Mouse (Mus musculus) embryonic facial prominence, embryonic 13.5 days (tissue): ENCODE results near the gene Naa10. TPM values are rescaled to one million over a fixed set of nuclear protein-coding genes. Genes with fewer than 3 reads are reported as not detected.
A peak's percentile ranks its signal among the peaks of the same experiment; 100 is the strongest.

Experiments used
- ATAC-seq: fragments of 200-750 bp; cut with Nextera tagmentation; 2 replicates; pipeline ENCODE4 v1.8.0; 2017; ENCODE audit warnings: low read depth; ENCODE audit not compliant: insufficient number of reproducible peaks, insufficient read depth, low FRiP score, low TSS enrichment
- H3K27ac ChIP-seq: fragments of 300-500 bp; sonication (generic); 2 replicates; pipeline ENCODE4 v1.5.1; 2015; ENCODE audit warnings: moderate library complexity, mild to moderate bottlenecking, inconsistent platforms
- H3K27me3 ChIP-seq: fragments of 300-500 bp; sonication (generic); 2 replicates; pipeline ENCODE4 v1.6.1; 2015; ENCODE audit warnings: mild to moderate bottlenecking, inconsistent platforms
- H3K36me3 ChIP-seq: fragments of 300-500 bp; sonication (generic); 2 replicates; pipeline ENCODE4 v1.6.1; 2015; ENCODE audit warnings: mild to moderate bottlenecking, inconsistent platforms
- H3K4me1 ChIP-seq: fragments of 300-500 bp; sonication (generic); 2 replicates; pipeline ENCODE4 v1.6.1; 2015; ENCODE audit warnings: inconsistent platforms
- H3K4me2 ChIP-seq: fragments of 300-500 bp; sonication (generic); 2 replicates; pipeline ENCODE4 v1.6.1; 2015; ENCODE audit warnings: moderate library complexity, mild to moderate bottlenecking, inconsistent platforms
- H3K4me3 ChIP-seq: fragments of 300-500 bp; sonication (generic); 2 replicates; pipeline ENCODE4 v1.5.1; 2015; ENCODE audit warnings: mild to moderate bottlenecking, inconsistent platforms
- H3K9ac ChIP-seq: fragments of 300-500 bp; sonication (generic); 2 replicates; pipeline ENCODE4 v1.6.1; 2015; ENCODE audit warnings: mild to moderate bottlenecking, inconsistent platforms
- H3K9me3 ChIP-seq: fragments of 300-500 bp; sonication (generic); 2 replicates; pipeline ENCODE4 v1.6.1; 2016; ENCODE audit warnings: inconsistent platforms
- WGBS: fragments of 180-500 bp; shearing (Covaris S2); methylation state at CpG from one replicate; pipeline ENCODE4 v1.1.7; 2015; ENCODE audit warnings: mixed read lengths; 5-methylcytosine and 5-hydroxymethylcytosine counted together
- polyA plus RNA-seq: library from polyadenylated mRNA; unstranded; fragments of >200 nt; fragmentation: Nextera tagmentation; extraction: Ambion mirVana; gene quantifications from 2 replicates; pipeline ENCODE4 v1.2.1, GENCODE M21; 2015

Gene Naa10
- polyA plus RNA-seq, 1 experiment from 2014 or later: 151 TPM

DNA sequence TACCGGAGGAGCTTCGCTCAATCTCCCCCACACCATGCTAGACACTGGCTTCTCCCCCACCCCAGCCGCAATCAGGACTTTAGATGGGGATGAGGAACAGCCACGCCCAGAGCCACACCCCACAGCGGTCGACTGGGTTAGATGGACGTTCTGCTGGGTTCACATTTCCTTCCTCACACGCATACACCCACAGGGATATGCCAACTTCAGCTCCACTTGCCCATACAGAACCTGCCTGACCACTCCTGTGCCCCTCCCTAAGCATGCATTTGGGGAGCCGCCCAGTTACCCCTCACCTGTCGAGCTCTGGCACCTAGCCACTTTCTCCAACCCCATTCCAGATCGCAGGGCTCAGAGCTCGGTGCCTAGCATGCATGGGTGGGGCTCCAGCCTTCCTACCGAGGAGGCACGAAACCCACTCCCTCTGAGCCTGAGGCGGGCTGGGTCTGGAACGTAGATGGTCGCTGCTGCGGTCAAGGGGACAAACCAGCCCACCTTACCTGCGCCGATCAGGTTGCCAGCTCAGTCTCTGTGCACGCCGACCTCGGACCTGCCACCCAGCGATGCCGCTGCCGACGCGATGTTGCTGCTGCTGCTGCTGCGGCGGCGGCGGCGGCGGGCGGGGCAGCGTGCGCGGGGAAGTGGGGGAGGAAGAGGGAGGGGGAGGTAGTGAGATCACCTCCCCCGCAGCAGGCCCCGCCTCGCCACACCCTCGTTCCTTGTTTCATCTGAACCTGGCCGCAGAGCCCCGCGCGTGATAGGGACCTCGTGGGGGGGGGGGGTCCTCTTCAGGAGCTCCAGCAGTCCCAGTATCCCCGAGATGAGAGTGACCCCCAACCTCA is 41.3 kb downstream of the Naa10 start:
- H3K9ac ChIP-seq: peak overlapping the region; percentile 54; the same call in 1 of the 2 replicates
- H3K4me3 ChIP-seq: peak overlapping the region; percentile 48
- H3K9me3 ChIP-seq: no peaks in the 10 kb centered on the region
- WGBS: 21% methylated on average over 44 of the region's 48 CpGs
- H3K27me3 ChIP-seq: peaks cover 17% of the 10 kb centered on the region
- no peaks in the 10 kb centered on the region for H3K36me3 ChIP-seq
- peaks cover 4% of the 10 kb centered on the region; the same call in 1 of the 2 replicates for H3K4me1 ChIP-seq
- no peak overlapping the region for H3K27ac ChIP-seq
- peak; percentile 26; the same call in 1 of the 2 replicates for ATAC-seq
- peak overlapping the region; percentile 74 for H3K4me2 ChIP-seq

DNA sequence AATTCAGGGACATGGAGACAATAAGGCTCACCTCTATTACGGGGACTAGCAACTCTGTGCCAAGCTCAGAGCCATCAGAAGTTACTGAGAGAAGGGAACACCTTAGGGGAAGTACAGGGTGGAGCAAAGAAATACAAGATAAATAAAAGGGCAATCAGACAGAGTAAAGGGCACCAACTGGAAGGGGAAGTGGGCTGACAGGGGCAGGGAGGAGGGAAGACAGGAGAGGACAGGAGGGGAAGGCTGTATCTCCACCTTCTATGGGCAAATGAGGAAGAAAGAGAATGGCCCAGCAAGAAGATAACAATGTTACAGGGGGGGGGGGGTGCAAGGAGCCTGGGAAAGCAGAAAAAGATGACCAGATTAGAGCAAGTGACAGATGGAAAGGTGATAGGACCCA is 44.7 kb downstream of the Naa10 start:
- Histone ChIP-seq H3K9me3 (no peaks in the 10 kb centered on the region), H3K36me3 (no peaks in the 10 kb centered on the region), H3K27me3 (peaks cover 17% of the 10 kb centered on the region), H3K4me3 (no peak overlapping the region), H3K4me1 (peaks cover 4% of the 10 kb centered on the region; the same call in 1 of the 2 replicates), H3K27ac (no peak overlapping the region), H3K9ac (no peak overlapping the region), H3K4me2 (no peak overlapping the region)
- ATAC-seq: no peak
- WGBS: 42% methylated on average over 1 of the region's 1 CpGs

DNA sequence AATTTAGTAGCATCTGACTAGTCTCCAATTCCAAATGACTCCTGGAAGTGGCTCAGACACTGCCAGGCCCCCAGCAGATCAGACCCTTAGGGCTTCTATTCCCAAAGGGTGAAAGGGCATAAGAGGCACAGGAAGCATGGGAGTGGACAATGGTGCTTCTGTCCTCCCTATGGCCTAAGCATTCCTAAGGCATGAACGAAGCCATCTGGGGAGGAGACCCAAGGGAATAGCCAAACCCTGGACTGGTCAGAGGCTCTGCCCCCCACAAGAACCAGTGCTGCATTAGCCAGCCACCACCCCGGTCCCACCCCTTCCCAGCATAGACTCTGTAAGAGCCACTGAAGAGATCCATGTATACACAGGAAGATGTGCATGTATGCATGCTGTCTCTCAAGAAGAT is 45.9 kb downstream of the Naa10 start:
- Histone ChIP-seq H3K9me3 (no peaks in the 10 kb centered on the region), H3K4me1 (peaks cover under 1% of the 10 kb centered on the region; the same call in 1 of the 2 replicates), H3K4me3 (no peak overlapping the region), H3K4me2 (no peak overlapping the region), H3K9ac (no peak overlapping the region), H3K27me3 (peaks cover 17% of the 10 kb centered on the region), H3K36me3 (no peaks in the 10 kb centered on the region), H3K27ac (no peak overlapping the region)
- WGBS: 49% methylated on average over 2 of the region's 2 CpGs
- ATAC-seq: no peak

DNA sequence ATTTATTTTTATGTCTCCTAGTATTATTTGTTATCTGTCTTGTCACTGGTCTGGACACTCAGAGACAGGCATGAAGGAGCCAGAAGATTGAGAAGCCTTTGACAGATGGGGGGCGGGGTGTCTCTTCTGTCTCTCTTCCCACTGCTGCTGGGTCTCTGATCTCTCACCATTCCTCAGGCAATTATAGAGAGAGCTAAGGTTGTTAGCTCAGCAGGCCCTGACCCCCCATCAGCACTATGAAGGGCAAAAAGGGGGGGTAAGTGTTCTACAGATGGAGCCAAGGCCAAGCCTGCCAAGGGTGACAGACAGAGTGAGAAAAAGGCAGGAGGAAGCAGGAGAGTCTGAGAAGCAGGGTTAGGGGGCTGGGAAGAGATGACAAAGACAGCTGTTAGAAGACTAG is 49.8 kb downstream of the Naa10 start:
- no peak overlapping the region for H3K9ac ChIP-seq
- no peak overlapping the region for H3K4me2 ChIP-seq
- ATAC-seq: no peak
- H3K4me1 ChIP-seq: peaks cover 4% of the 10 kb centered on the region; the same call in 1 of the 2 replicates
- H3K27ac ChIP-seq: no peak overlapping the region
- H3K9me3 ChIP-seq: no peaks in the 10 kb centered on the region
- H3K36me3 ChIP-seq: no peaks in the 10 kb centered on the region
- H3K27me3 ChIP-seq: no peaks in the 10 kb centered on the region
- WGBS: 50% methylated on average over 1 of the region's 1 CpGs
- H3K4me3 ChIP-seq: no peak overlapping the region

DNA sequence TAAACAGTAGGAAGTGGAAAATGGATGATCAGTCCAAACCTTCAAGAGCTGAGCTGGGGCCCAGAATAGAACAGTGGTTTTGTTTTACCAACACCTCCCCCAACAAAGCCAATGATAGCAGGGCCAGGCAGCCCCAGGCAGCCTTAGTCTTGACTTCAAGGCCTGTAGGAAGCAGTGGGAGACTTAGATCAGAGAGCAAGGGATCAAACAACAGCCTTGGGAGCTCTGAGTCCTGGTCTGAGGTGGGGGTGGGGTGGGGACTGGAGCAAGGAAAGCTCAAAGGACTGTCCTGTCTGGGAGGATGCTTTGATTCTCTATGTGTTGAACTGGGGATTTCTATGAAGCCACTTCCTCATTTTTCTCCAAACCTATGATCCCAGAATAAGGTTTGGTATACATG is 50.3 kb downstream of the Naa10 start:
- H3K9me3 ChIP-seq: no peaks in the 10 kb centered on the region
- no peak for ATAC-seq
- H3K27ac ChIP-seq: no peak overlapping the region
- no peaks in the 10 kb centered on the region for H3K27me3 ChIP-seq
- H3K36me3 ChIP-seq: no peaks in the 10 kb centered on the region
- H3K4me1 ChIP-seq: peaks cover 4% of the 10 kb centered on the region; the same call in 1 of the 2 replicates
- no peak overlapping the region for H3K9ac ChIP-seq
- H3K4me3 ChIP-seq: no peak overlapping the region
- no peak overlapping the region for H3K4me2 ChIP-seq

DNA sequence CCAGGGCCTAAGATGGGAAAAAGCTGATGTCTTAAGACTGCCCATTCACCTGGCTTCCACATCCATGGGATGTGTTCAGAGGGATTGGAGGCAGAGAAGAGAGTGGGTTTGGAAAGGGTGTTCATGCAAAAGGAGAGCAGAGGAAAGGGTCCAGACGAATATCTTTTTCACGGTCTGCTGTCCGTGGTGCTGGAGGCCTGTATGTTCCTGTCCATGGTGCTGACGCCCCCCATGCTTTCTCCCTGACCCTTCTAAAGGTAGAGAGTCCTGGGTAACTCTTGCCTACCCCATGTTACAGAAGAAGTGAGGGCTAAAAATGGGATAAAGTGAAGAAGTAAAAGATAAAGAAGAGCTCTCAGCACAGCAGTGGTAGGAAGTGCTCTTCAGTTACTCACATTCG is 52.4 kb downstream of the Naa10 start:
- H3K27ac ChIP-seq: no peak overlapping the region
- H3K27me3 ChIP-seq: no peaks in the 10 kb centered on the region
- no peak overlapping the region for H3K4me3 ChIP-seq
- H3K9ac ChIP-seq: no peak overlapping the region
- no peak for ATAC-seq
- 9% methylated on average over 5 of the region's 5 CpGs for WGBS
- no peaks in the 10 kb centered on the region for H3K36me3 ChIP-seq
- H3K4me2 ChIP-seq: no peak overlapping the region
- peaks cover 4% of the 10 kb centered on the region; the same call in 1 of the 2 replicates for H3K4me1 ChIP-seq
- no peaks in the 10 kb centered on the region for H3K9me3 ChIP-seq

DNA sequence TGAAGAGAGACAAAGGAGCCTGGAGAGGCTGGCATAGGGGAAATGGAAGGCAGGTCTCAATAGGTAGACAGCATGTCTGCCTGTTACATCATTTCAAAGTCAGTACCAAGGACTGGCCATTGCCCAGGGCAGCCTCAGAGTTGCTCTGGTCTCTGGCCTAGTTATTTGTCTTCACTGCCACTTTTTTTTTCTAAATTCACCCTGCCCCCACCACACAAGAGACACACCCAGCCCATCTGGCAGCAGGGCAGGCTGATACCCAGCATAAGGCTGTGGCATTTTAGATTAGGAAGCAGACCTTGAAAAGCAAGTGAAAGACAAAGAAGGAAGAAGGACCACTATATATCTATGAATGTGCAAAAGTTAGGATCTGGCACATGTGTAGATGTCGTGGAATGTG is 53.9 kb downstream of the Naa10 start:
- Histone ChIP-seq H3K4me3 (no peak overlapping the region), H3K27ac (no peak overlapping the region), H3K4me2 (no peak overlapping the region), H3K9ac (no peak overlapping the region), H3K9me3 (no peaks in the 10 kb centered on the region), H3K36me3 (no peaks in the 10 kb centered on the region), H3K27me3 (no peaks in the 10 kb centered on the region), H3K4me1 (peaks cover 4% of the 10 kb centered on the region; the same call in 1 of the 2 replicates)
- 71% methylated on average over 1 of the region's 1 CpGs for WGBS
- ATAC-seq: no peak

DNA sequence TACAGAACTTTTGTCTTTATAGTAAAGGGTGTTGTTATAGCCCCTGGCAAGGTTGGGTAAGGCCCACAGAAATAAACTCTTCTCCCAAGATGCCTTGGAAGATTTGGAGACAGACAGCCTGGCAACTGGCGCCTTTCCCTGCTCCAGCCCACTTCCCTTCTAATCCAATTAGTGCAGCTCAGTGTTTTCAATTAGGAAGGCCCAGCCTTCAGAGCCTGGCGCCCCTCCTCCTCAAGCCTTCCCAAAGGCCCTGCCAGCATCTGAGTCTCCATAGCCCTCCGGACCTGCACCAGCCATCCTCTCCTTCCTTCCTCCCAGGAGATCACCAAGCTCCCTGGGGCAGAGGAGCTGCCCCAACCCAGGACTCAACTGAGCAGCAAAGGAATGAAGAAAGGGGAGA is 54.5 kb downstream of the Naa10 start:
- ATAC-seq: no peak
- no peaks in the 10 kb centered on the region for H3K36me3 ChIP-seq
- no peak overlapping the region for H3K4me3 ChIP-seq
- WGBS: 18% methylated on average over 3 of the region's 3 CpGs
- peaks cover 4% of the 10 kb centered on the region; the same call in 1 of the 2 replicates for H3K4me1 ChIP-seq
- H3K9ac ChIP-seq: no peak overlapping the region
- no peak overlapping the region for H3K27ac ChIP-seq
- H3K9me3 ChIP-seq: no peaks in the 10 kb centered on the region
- no peak overlapping the region for H3K4me2 ChIP-seq
- H3K27me3 ChIP-seq: no peaks in the 10 kb centered on the region

Other genes with a start within 250 kb of the Naa10 start
- gene Slc6a8, start 248.8 kb downstream of the Naa10 start, polyA plus RNA-seq: 9.7 and 10.1 TPM in 2 replicates
- gene Bcap31, start 205.8 kb downstream of the Naa10 start, polyA plus RNA-seq: 208 and 226 TPM in 2 replicates
- 13.9 and 15.4 TPM in 2 replicates for gene Abcd1, start 205.3 kb downstream of the Naa10 start, polyA plus RNA-seq
- gene Plxnb3, start 164.9 kb downstream of the Naa10 start, polyA plus RNA-seq: 0.41 and 0.46 TPM in 2 replicates
- 3.0 and 3.5 TPM in 2 replicates for gene Srpk3, start 147.5 kb downstream of the Naa10 start, polyA plus RNA-seq
- gene Idh3g, start 135.0 kb downstream of the Naa10 start, polyA plus RNA-seq: 204 and 207 TPM in 2 replicates
- 182 and 192 TPM in 2 replicates for gene Ssr4, start 134.9 kb downstream of the Naa10 start, polyA plus RNA-seq
- gene Pdzd4, start 97.0 kb downstream of the Naa10 start, polyA plus RNA-seq: 1.7 and 2.1 TPM in 2 replicates
- 0.07 and 0.17 TPM in 2 replicates for gene Avpr2, start 29.8 kb downstream of the Naa10 start, polyA plus RNA-seq
- gene L1cam, start 25.8 kb downstream of the Naa10 start, polyA plus RNA-seq: 3.2 and 4.3 TPM in 2 replicates
- gene Arhgap4, start 74 bp downstream of the Naa10 start, polyA plus RNA-seq: 3.3 and 3.4 TPM in 2 replicates
- 25.7 and 27.6 TPM in 2 replicates for gene Renbp, start 8.9 kb upstream of the Naa10 start, polyA plus RNA-seq
- 58.1 and 65.4 TPM in 2 replicates for gene Hcfc1, start 44.4 kb upstream of the Naa10 start, polyA plus RNA-seq
- gene Irak1, start 102.0 kb upstream of the Naa10 start, polyA plus RNA-seq: 56.5 and 60.4 TPM in 2 replicates
- not detected in 2 replicates for gene Opn1mw, start 205.5 kb upstream of the Naa10 start, polyA plus RNA-seq
- gene Mecp2, start 213.4 kb upstream of the Naa10 start, polyA plus RNA-seq: 12.1 and 12.6 TPM in 2 replicates
- not detected in 2 replicates for gene Tex28, start 245.9 kb upstream of the Naa10 start, polyA plus RNA-seq